Mouse (Mus musculus) cerebellum, adult (tissue): Measurements from ENCODE around the gene Plpp7.

Experiments
- ATAC-seq: cut with Nextera tagmentation; 2 replicates; pipeline ENCODE4 v1.9.2; 2017; ENCODE audit warnings: mild to moderate bottlenecking, moderate library complexity, mixed read lengths; ENCODE audit not compliant: insufficient number of reproducible peaks, low FRiP score, low TSS enrichment

Gene Plpp7

GRCm38 (mm10) chr2:32068811-32069607, 26.3 kb upstream of the Plpp7 start:
- no peak for ATAC-seq

DNA sequence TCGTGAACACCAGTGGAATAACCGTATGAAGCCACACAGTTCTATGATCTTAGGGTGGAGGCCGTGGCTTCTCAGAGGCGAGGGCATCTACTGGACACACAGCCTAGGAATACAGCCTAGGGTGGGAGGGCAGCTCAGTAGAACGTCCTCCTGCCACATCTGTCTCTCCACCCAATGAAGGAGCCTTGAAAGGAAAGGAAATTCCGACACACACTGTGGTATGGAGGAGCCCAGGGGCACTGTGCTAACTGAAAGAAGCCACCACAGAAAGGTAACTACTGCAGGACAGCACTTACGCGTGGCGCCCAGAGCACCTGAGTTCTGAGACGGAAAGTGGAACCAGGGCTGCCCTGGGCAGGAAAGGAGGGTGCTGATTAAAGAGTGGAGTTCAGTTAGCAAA, 24.6 kb upstream of the Plpp7 start:
- no peak for ATAC-seq

GRCm38 (mm10) chr2:32074404-32074803, 20.9 kb upstream of the Plpp7 start:
- ATAC-seq: no peak

DNA sequence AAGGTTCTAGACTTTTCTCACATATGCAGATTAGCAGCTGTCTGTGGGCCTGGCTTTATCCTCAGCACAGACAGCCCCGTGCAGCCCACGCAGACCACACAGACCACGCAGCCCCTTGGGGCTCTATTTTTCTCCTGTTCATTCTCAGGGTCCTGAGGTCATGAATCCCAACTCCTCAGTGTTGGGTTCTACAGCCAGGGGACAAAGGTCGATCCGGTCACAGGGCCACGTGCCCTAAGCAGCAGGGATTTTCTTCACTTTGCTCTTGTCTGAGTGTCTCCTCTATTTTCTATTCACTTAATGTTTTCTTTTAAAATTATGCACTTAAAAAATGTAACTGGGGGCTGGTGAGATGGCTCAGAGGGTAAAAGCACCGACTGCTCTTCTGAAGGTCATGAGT, 20.0 kb upstream of the Plpp7 start:
- ATAC-seq: no peak

DNA sequence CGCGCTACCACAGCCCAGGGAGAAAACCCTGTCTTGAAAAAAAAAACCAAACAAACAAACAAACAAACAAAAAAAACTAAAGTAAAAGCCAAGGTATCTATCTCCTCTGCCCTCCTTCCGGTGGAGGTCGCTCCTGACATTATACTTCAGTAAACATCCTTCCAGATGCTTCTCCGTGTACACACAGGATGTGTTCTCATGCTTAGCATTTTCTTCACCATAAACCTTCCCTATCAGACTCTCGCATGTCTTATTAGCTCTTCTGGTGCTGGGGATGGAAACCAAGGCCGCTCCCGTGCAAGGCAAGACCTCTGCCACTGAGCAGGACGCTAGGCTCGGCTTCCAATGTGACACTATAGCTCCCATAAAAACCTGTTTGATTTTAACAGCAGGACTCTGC, 17.6 kb upstream of the Plpp7 start:
- no peak for ATAC-seq

DNA sequence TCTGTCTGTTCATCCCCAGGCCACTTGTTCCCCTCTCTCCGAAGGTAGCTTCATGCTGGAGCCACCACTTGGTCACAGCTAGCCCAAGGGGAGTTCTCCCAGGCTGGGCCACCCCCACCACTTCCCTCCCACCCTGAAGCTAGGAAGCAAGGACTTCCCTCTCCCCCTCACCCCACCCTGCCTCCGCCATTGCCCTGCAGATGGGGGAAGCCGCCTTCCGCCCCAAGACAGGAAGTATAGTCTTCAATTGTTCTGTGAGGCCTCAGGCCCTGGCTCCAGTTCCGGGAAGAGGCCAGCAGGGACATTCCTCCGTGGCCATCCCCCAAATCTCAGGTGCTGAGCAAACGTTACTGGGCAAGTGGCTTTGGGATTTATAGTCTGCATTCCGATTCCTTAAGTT, 16.8 kb upstream of the Plpp7 start:
- ATAC-seq: no peak

- no peak for ATAC-seq
These were observed 16.1 kb upstream of the Plpp7 start for GRCm38 (mm10) chr2:32079191-32079725.

DNA sequence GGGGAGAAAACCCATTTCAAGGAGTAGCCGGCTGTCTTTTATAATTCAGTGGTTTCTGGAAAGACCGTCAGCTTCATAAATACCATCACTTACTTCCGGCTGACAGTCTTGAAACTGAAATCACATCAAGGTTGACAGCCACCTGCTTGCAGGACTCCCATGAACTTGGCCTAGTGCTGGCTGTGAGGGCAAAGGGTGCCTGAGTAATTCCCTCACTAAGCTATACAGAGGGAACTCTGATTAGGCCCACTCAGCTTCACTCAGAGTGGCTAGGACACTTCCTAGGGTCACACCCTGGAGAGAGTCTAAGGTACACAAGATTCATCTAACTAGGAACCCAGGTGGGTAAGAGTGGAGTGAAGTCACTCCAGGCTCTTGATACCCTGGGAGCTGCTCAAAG, 14.6 kb upstream of the Plpp7 start:
- ATAC-seq: no peak

GRCm38 (mm10) chr2:32081296-32081929, 13.9 kb upstream of the Plpp7 start:
- no peak for ATAC-seq

GRCm38 (mm10) chr2:32082229-32082628, 13.1 kb upstream of the Plpp7 start:
- no peak for ATAC-seq

GRCm38 (mm10) chr2:32083159-32084011, 11.9 kb upstream of the Plpp7 start:
- no peak for ATAC-seq

- peak; percentile 23; the same call in 1 of the 2 replicates for ATAC-seq
These were observed 11.0 kb upstream of the Plpp7 start, which contains the start of gene Fam78a for GRCm38 (mm10) chr2:32084111-32084871. Fam78a (minus strand) TSS chr2:32084857.

- ATAC-seq: 0 out of 2 replicates have a peak, but pooled peaks have one; percentile 23
These were observed 10.5 kb upstream of the Plpp7 start for GRCm38 (mm10) chr2:32084872-32085199.

DNA sequence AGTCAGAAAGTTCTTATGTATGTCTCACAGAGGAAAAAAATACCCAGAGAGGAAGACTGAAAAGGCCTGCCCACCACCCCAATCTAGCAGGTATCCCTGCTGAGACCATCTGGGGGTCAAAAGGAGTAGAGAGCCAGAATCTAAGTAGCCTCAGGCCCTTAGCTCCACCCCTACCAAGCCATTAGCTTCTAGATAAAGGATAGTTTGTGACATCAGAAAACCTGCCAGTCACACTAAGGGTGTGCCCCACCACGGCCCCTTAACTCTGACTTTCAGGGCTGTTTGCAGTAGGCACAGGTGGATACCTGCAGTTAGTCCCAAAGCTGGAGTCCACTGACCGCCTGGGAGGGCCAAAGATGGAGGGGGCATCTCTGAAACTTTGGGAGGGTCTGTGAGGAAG, 10.1 kb upstream of the Plpp7 start:
- no peak for ATAC-seq

GRCm38 (mm10) chr2:32087606-32088005, 7.7 kb upstream of the Plpp7 start:
- no peak for ATAC-seq

- no peak for ATAC-seq
These were observed 6.9 kb upstream of the Plpp7 start for GRCm38 (mm10) chr2:32088372-32088981.

DNA sequence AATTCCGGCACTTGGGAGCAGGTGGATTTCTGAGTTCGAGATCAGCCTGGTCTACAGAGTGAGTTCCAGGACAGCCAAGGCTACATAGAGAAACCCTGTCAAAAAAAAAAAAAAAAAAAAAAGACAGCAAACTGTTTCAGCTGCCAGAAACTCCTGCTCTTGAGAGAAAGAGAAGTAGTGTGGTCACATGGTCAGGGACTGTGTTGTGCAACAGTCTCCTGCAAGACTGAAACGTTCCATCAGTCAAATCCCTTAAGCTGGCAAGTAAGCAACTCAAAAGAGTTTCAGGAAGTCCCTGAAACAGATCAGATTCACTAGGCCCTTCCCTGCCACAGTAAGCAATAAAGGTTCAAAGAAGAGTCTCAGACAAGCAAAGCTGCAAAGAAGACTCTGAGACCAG, 5.7 kb upstream of the Plpp7 start:
- ATAC-seq: no peak

GRCm38 (mm10) chr2:32090145-32090544, 5.2 kb upstream of the Plpp7 start:
- ATAC-seq: no peak

DNA sequence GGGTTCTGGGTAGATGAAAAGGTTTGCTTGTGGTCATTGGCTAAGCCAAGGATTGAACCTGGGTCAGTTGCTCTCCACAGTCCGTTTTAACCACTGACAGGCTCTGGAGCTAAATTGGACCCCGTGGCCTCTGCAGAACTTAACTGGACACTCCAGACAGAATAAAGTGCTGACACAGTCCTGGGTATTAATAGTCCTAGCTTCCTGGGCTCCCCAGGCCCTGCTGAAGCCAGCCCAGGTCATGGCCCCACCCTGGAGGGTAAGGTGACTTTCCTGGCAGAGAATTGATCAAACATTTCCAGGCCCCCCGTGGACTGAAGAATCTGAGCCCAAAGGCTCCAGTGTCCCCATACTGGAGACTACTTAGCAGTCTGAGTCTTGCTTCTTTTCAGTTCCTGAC, 3.4 kb upstream of the Plpp7 start:
- ATAC-seq: no peak
